Mouse (Mus musculus) neural tube, embryonic 13.5 days (tissue): Measurements from ENCODE around the gene Ptpn13. TPM values are rescaled to one million over a fixed set of nuclear protein-coding genes. Genes with fewer than 3 reads are reported as not detected.
A peak's percentile ranks its signal among the peaks of the same experiment; 100 is the strongest.

ENCODE experiments used
- ATAC-seq: fragments of 200-750 bp; cut with Nextera tagmentation; 2 replicates; pipeline ENCODE4 v1.8.0; 2017; ENCODE audit warnings: low read depth, mild to moderate bottlenecking, moderate TSS enrichment, moderate library complexity
- H3K27ac ChIP-seq: fragments of 300-500 bp; sonication (generic); replicated peaks from 2 replicates; pipeline ENCODE4 v1.5.1; 2015; ENCODE audit warnings: moderate library complexity, mild to moderate bottlenecking, inconsistent platforms
- H3K27me3 ChIP-seq: fragments of 300-500 bp; sonication (generic); 2 replicates; pipeline ENCODE4 v1.6.1; 2015; ENCODE audit warnings: mild to moderate bottlenecking, inconsistent platforms
- H3K36me3 ChIP-seq: fragments of 300-500 bp; sonication (generic); 2 replicates; pipeline ENCODE4 v1.6.1; 2015; ENCODE audit warnings: mild to moderate bottlenecking, inconsistent platforms
- H3K4me1 ChIP-seq: fragments of 300-500 bp; sonication (generic); replicated peaks from 2 replicates; pipeline ENCODE4 v1.6.1; 2015; ENCODE audit warnings: inconsistent platforms
- H3K4me2 ChIP-seq: fragments of 300-500 bp; sonication (generic); 2 replicates; pipeline ENCODE4 v1.6.1; 2015; ENCODE audit warnings: inconsistent platforms, mild to moderate bottlenecking, moderate library complexity
- H3K4me3 ChIP-seq: fragments of 300-500 bp; sonication (generic); 2 replicates; pipeline ENCODE4 v1.5.1; 2015; ENCODE audit warnings: mild to moderate bottlenecking, inconsistent platforms
- H3K9ac ChIP-seq: fragments of 300-500 bp; sonication (generic); 2 replicates; pipeline ENCODE4 v1.6.1; 2015; ENCODE audit warnings: moderate library complexity, mild to moderate bottlenecking, inconsistent platforms
- H3K9me3 ChIP-seq: fragments of 300-500 bp; sonication (generic); 2 replicates; pipeline ENCODE4 v1.6.1; 2016; ENCODE audit warnings: inconsistent platforms
- WGBS: fragments of 180-500 bp; shearing (Covaris S2); methylation state at CpG from one replicate; pipeline ENCODE4 v1.1.7; 2015; 5-methylcytosine and 5-hydroxymethylcytosine counted together
- polyA plus RNA-seq: library from polyadenylated mRNA; unstranded; fragments of >200 nt; fragmentation: Nextera tagmentation; extraction: Ambion mirVana; gene quantifications from 2 replicates; pipeline ENCODE4 v1.2.1, GENCODE M21; 2015

Ptpn13 gene
- polyA plus RNA-seq, 1 experiment from 2014 or later = 6.6 TPM

GRCm38 (mm10) chr5:103610856-103611472, 186.0 kb downstream of the Ptpn13 start:
- no peak for ATAC-seq
- H3K27me3 ChIP-seq = no peaks in the 10 kb centered on the region
- no peak overlapping the region for H3K27ac ChIP-seq
- H3K9ac ChIP-seq = no peak overlapping the region
- no peaks in the 10 kb centered on the region for H3K4me1 ChIP-seq
- H3K4me3 ChIP-seq = no peak overlapping the region
- no peak overlapping the region for H3K4me2 ChIP-seq
- H3K36me3 ChIP-seq = no peaks in the 10 kb centered on the region
- 95% methylated on average over 10 of the region's 10 CpGs for WGBS
- no peaks in the 10 kb centered on the region for H3K9me3 ChIP-seq

- WGBS = 89% methylated on average over 7 of the region's 7 CpGs
- H3K36me3 ChIP-seq = no peaks in the 10 kb centered on the region
- H3K4me2 ChIP-seq = no peak overlapping the region
- no peak for ATAC-seq
- no peak overlapping the region for H3K9ac ChIP-seq
- no peaks in the 10 kb centered on the region for H3K27me3 ChIP-seq
- no peaks in the 10 kb centered on the region for H3K4me1 ChIP-seq
- no peak overlapping the region for H3K27ac ChIP-seq
- no peak overlapping the region for H3K4me3 ChIP-seq
- no peaks in the 10 kb centered on the region for H3K9me3 ChIP-seq
Observed at GRCm38 (mm10) chr5:103612316-103612715, 187.3 kb downstream of the Ptpn13 start.

DNA sequence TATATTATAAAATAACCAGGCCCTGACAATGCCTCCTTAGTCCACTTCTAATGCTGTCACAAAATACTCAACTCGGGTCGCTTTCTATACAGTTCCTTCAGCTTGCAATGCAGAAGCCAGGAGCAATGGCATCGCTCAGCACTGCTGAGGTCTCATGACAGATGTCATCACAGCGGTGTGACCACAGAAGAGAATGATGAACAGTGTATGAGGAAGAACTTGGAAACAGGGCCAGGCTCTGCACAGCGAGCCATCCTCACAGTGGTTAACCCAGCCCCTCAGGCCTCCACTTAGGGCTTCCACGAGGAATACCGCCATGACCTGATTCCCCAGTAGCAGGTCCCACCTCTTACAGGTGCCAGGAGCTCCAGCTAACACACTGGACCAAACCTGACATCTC, 189.4 kb downstream of the Ptpn13 start:
- H3K36me3 ChIP-seq = no peaks in the 10 kb centered on the region
- no peak for ATAC-seq
- no peak overlapping the region for H3K9ac ChIP-seq
- no peak overlapping the region for H3K27ac ChIP-seq
- WGBS = 94% methylated on average over 7 of the region's 7 CpGs
- no peak overlapping the region for H3K4me2 ChIP-seq
- no peaks in the 10 kb centered on the region for H3K4me1 ChIP-seq
- no peaks in the 10 kb centered on the region for H3K9me3 ChIP-seq
- H3K4me3 ChIP-seq = no peak overlapping the region
- no peaks in the 10 kb centered on the region for H3K27me3 ChIP-seq

DNA sequence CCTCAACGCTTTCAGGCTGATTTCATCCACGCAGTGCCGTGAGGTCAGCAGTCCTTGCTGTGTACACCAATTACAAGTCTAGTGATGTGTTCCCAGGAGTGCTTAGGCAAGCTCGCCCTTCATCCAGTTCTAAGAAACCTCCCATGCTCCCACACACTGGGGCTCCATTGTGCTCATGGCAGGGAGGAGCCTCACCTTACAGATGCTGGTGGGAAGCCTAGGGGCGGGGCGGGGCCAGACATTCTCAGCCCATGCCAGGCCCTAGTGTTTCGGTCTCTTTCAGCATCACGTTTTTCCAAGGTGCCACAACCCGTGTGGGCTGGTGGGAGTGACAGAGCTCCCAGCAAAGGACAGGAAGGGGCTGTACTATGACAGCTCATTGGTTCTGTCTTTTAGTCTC, 192.2 kb downstream of the Ptpn13 start:
- no peak for ATAC-seq
- Histone ChIP-seq H3K36me3 (no peaks in the 10 kb centered on the region), H3K9ac (no peak overlapping the region), H3K27me3 (no peaks in the 10 kb centered on the region), H3K4me2 (no peak overlapping the region), H3K4me1 (no peaks in the 10 kb centered on the region), H3K4me3 (no peak overlapping the region), H3K9me3 (no peaks in the 10 kb centered on the region), H3K27ac (no peak overlapping the region)
- WGBS = 69% methylated on average over 9 of the region's 9 CpGs

GRCm38 (mm10) chr5:103620301-103620973, 195.4 kb downstream of the Ptpn13 start:
- H3K27ac ChIP-seq = no peak overlapping the region
- H3K27me3 ChIP-seq = no peaks in the 10 kb centered on the region
- no peaks in the 10 kb centered on the region for H3K4me1 ChIP-seq
- ATAC-seq = no peak
- no peak overlapping the region for H3K4me2 ChIP-seq
- no peak overlapping the region for H3K4me3 ChIP-seq
- H3K9ac ChIP-seq = no peak overlapping the region
- no peaks in the 10 kb centered on the region for H3K9me3 ChIP-seq
- 86% methylated on average over 12 of the region's 12 CpGs for WGBS
- H3K36me3 ChIP-seq = no peaks in the 10 kb centered on the region

DNA sequence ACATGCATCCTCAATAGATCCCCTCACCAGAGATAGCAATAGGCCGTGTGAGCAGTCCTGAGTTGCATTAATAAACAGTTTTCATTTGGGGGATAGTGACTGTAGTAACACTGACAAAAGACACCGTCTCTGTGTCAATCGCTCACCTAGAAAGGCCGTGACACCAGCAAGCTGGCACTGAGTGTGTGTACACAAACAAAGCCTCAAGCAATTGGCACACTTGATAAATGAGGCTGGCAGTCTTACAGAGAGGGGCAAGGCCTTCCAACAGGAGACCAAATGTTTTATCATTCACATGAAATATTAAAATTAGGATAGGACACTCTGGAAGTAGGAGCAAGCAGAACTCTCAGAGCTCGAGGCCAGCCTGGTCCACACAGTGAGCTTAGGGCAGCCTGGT, 197.3 kb downstream of the Ptpn13 start:
- ATAC-seq = no peak
- no peak overlapping the region for H3K27ac ChIP-seq
- H3K4me1 ChIP-seq = no peaks in the 10 kb centered on the region
- H3K27me3 ChIP-seq = no peaks in the 10 kb centered on the region
- no peak overlapping the region for H3K9ac ChIP-seq
- no peak overlapping the region for H3K4me2 ChIP-seq
- no peaks in the 10 kb centered on the region for H3K36me3 ChIP-seq
- 81% methylated on average over 5 of the region's 5 CpGs for WGBS
- H3K4me3 ChIP-seq = no peak overlapping the region
- no peaks in the 10 kb centered on the region for H3K9me3 ChIP-seq

DNA sequence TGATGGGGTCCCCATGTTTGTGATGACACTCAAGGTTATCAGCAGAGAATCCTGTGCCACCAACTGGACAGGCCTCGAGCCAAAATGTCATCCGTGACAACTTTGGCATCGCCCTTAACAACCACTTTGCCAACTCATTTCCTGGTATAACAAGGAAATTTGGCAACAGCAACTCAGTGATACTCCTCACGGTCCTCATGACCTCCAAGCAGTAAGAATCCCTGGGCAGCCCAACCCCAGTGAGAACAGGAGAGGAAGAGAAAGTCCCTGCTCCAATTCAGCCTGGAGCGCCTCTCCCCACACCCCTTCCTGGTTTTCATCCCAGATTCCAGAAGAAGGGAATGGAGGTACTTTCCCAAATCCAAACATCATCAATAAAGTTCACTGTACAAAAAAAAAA, 199.8 kb downstream of the Ptpn13 start:
- Histone ChIP-seq H3K4me1 (peaks cover 6% of the 10 kb centered on the region; the same call in 1 of the 2 replicates), H3K9me3 (no peaks in the 10 kb centered on the region), H3K27me3 (no peaks in the 10 kb centered on the region), H3K27ac (no peak overlapping the region), H3K4me2 (no peak overlapping the region), H3K4me3 (no peak overlapping the region), H3K36me3 (no peaks in the 10 kb centered on the region), H3K9ac (no peak overlapping the region)
- ATAC-seq = no peak
- WGBS = 96% methylated on average over 5 of the region's 5 CpGs

GRCm38 (mm10) chr5:103628499-103628898, 203.5 kb downstream of the Ptpn13 start:
- H3K9ac ChIP-seq = no peak overlapping the region
- peaks cover 10% of the 10 kb centered on the region; the same call in 1 of the 2 replicates for H3K4me1 ChIP-seq
- WGBS = 86% methylated on average over 6 of the region's 6 CpGs
- H3K4me2 ChIP-seq = no peak overlapping the region
- ATAC-seq = no peak
- no peak overlapping the region for H3K27ac ChIP-seq
- no peaks in the 10 kb centered on the region for H3K27me3 ChIP-seq
- H3K36me3 ChIP-seq = no peaks in the 10 kb centered on the region
- no peaks in the 10 kb centered on the region for H3K9me3 ChIP-seq
- no peak overlapping the region for H3K4me3 ChIP-seq

- Histone ChIP-seq H3K36me3 (no peaks in the 10 kb centered on the region), H3K9ac (no peak within 1 kb of the TSS), H3K4me1 (peaks cover 10% of the 10 kb centered on the region; the same call in 1 of the 2 replicates), H3K27me3 (no peaks in the 10 kb centered on the region), H3K9me3 (no peaks in the 10 kb centered on the region), H3K27ac (peak within 1 kb of the TSS; percentile 47), H3K4me2 (no peak within 1 kb of the TSS), H3K4me3 (no peak within 1 kb of the TSS)
- 61% methylated on average over 17 of the region's 17 CpGs for WGBS
- peak; percentile 79; the same call in 1 of the 2 replicates for ATAC-seq
Observed at GRCm38 (mm10) chr5:103629111-103629764, 204.2 kb downstream of the Ptpn13 start, which contains the start of gene Slc10a6. Gene Slc10a6, minus strand, starts transcription at chr5:103629403.

DNA sequence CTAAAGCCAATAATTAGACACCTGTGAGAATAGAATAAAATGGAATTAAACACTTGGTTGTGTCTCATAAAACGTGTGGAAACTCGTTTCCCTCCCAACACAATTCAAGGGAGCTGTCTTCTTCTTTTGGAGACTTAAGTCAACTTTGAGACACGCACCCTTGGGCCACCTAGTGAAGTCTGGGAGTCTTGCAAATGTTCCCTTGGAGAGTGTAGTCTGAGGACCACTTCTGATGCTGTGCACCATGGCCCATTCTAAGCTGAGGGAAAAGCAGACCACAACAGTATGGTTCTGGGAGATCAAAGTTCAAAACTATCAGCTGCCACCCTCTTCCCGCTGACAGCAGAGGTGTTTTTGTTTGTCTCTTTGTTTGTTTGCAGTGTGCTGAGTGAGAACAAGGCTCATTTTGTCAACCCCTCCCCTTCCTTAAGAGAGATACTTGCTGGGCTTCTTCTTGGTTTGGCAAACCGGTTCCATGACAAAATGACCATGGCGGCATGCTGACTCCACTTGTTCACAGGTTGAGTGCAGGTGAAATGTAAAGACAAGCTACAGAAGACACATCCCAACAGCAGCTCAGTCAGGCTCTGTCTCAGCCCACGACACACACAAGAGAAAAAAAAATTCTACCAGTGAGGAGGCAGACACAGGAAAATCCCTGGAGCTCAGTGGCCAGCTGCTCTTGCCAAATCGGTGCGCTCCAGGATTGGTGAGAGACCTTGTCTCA, 205.0 kb downstream of the Ptpn13 start:
- no peaks in the 10 kb centered on the region for H3K9me3 ChIP-seq
- H3K4me1 ChIP-seq = peaks cover 10% of the 10 kb centered on the region; the same call in 1 of the 2 replicates
- 82% methylated on average over 9 of the region's 9 CpGs for WGBS
- ATAC-seq = no peak
- H3K27ac ChIP-seq = no peak overlapping the region
- H3K27me3 ChIP-seq = no peaks in the 10 kb centered on the region
- no peak overlapping the region for H3K4me2 ChIP-seq
- H3K9ac ChIP-seq = no peak overlapping the region
- H3K36me3 ChIP-seq = no peaks in the 10 kb centered on the region
- no peak overlapping the region for H3K4me3 ChIP-seq

GRCm38 (mm10) chr5:103637162-103637561, 212.2 kb downstream of the Ptpn13 start:
- Histone ChIP-seq H3K4me3 (no peak overlapping the region), H3K27me3 (no peaks in the 10 kb centered on the region)

GRCm38 (mm10) chr5:103644167-103644566, 219.2 kb downstream of the Ptpn13 start:
- H3K27ac ChIP-seq = no peak overlapping the region
- H3K27me3 ChIP-seq = no peaks in the 10 kb centered on the region
- no peak overlapping the region for H3K9ac ChIP-seq
- H3K4me1 ChIP-seq = no peaks in the 10 kb centered on the region
- 93% methylated on average over 1 of the region's 1 CpGs for WGBS
- H3K36me3 ChIP-seq = no peaks in the 10 kb centered on the region
- H3K9me3 ChIP-seq = no peaks in the 10 kb centered on the region
- no peak overlapping the region for H3K4me2 ChIP-seq
- ATAC-seq = no peak
- no peak overlapping the region for H3K4me3 ChIP-seq

More at GRCm38 (mm10) chr5:103637162-103637561, 212.2 kb downstream of the Ptpn13 start:
- Histone ChIP-seq H3K9me3 (no peaks in the 10 kb centered on the region), H3K4me1 (no peaks in the 10 kb centered on the region), H3K4me2 (no peak overlapping the region), H3K27ac (no peak overlapping the region), H3K36me3 (no peaks in the 10 kb centered on the region), H3K9ac (no peak overlapping the region)
- WGBS = 87% methylated on average over 2 of the region's 2 CpGs
- ATAC-seq = no peak
